Mouse (Mus musculus) heart, embryonic 13.5 days (tissue): ENCODE results near the gene Pcgf1. TPM values are rescaled to one million over a fixed set of nuclear protein-coding genes. Genes with fewer than 3 reads are reported as not detected.

Source experiments
- ATAC-seq: fragments of 200-750 bp; cut with Nextera tagmentation; 2 replicates; pipeline ENCODE4 v1.8.0; 2017; ENCODE audit warnings: moderate TSS enrichment; ENCODE audit not compliant: insufficient number of reproducible peaks, low FRiP score, low TSS enrichment; ENCODE audit errors: extremely low read depth
- H3K27ac ChIP-seq: fragments of 300-500 bp; sonication (generic); replicated peaks from 2 replicates; pipeline ENCODE4 v1.5.1; 2015; ENCODE audit warnings: moderate library complexity, mild to moderate bottlenecking, inconsistent platforms
- H3K27me3 ChIP-seq: fragments of 300-500 bp; sonication (generic); replicated peaks from 2 replicates; pipeline ENCODE4 v1.6.1; 2015; ENCODE audit warnings: mild to moderate bottlenecking, inconsistent platforms
- H3K36me3 ChIP-seq: fragments of 300-500 bp; sonication (generic); 2 replicates; pipeline ENCODE4 v1.6.1; 2015; ENCODE audit warnings: mild to moderate bottlenecking, inconsistent platforms
- H3K4me1 ChIP-seq: fragments of 300-500 bp; sonication (generic); 2 replicates; pipeline ENCODE4 v1.6.1; 2015; ENCODE audit warnings: inconsistent platforms
- H3K4me2 ChIP-seq: fragments of 300-500 bp; sonication (generic); 2 replicates; pipeline ENCODE4 v1.6.1; 2015; ENCODE audit warnings: inconsistent platforms, mild to moderate bottlenecking, moderate library complexity
- H3K4me3 ChIP-seq: fragments of 300-500 bp; sonication (generic); 2 replicates; pipeline ENCODE4 v1.5.1; 2015; ENCODE audit warnings: moderate library complexity, mild to moderate bottlenecking, inconsistent platforms
- H3K9ac ChIP-seq: fragments of 300-500 bp; sonication (generic); 2 replicates; pipeline ENCODE4 v1.6.1; 2015; ENCODE audit warnings: inconsistent platforms, mild to moderate bottlenecking, moderate library complexity
- H3K9me3 ChIP-seq: fragments of 300-500 bp; sonication (generic); 2 replicates; pipeline ENCODE4 v1.6.1; 2016; ENCODE audit warnings: inconsistent platforms
- WGBS: fragments of 180-500 bp; shearing (Covaris S2); methylation state at CpG from one replicate; pipeline ENCODE4 v1.1.7; 2015; ENCODE audit warnings: mixed read lengths; 5-methylcytosine and 5-hydroxymethylcytosine counted together
- polyA plus RNA-seq: library from polyadenylated mRNA; unstranded; fragments of >200 nt; fragmentation: Nextera tagmentation; extraction: Ambion mirVana; gene quantifications from 2 replicates; pipeline ENCODE4 v1.2.1, GENCODE M21; 2015

The Pcgf1 gene
- polyA plus RNA-seq, 1 experiment from 2014 or later: 14.8 TPM

DNA sequence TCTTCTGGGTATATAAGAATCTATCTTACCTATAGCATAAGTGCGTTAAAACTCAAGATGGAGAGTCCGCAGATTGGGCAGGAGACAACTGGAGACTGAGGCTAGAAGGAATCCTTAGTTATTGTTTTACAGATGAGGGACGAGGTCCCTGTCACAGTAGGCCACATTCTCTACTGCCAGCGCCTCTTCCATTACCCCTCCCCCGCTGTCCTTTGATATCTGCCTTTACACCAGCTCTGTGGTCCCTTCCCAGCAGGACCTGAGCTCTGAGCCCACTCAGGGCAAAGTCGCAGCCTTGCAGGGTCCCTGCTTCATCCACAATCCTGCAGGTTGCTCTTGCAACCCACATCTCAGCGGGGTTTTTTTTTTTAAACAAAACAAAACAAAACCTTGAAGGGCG is 9.4 kb upstream of the Pcgf1 start:
- Histone ChIP-seq H3K4me2 (peak overlapping the region; percentile 61), H3K9me3 (no peaks in the 10 kb centered on the region), H3K27ac (no peak overlapping the region), H3K9ac (no peak overlapping the region), H3K4me1 (peaks cover 28% of the 10 kb centered on the region), H3K4me3 (peak overlapping the region; percentile 43), H3K27me3 (peaks cover 100% of the 10 kb centered on the region), H3K36me3 (no peaks in the 10 kb centered on the region)
- no peak for ATAC-seq
- 7% methylated on average over 8 of the region's 8 CpGs for whole genome bisulfite sequencing

DNA sequence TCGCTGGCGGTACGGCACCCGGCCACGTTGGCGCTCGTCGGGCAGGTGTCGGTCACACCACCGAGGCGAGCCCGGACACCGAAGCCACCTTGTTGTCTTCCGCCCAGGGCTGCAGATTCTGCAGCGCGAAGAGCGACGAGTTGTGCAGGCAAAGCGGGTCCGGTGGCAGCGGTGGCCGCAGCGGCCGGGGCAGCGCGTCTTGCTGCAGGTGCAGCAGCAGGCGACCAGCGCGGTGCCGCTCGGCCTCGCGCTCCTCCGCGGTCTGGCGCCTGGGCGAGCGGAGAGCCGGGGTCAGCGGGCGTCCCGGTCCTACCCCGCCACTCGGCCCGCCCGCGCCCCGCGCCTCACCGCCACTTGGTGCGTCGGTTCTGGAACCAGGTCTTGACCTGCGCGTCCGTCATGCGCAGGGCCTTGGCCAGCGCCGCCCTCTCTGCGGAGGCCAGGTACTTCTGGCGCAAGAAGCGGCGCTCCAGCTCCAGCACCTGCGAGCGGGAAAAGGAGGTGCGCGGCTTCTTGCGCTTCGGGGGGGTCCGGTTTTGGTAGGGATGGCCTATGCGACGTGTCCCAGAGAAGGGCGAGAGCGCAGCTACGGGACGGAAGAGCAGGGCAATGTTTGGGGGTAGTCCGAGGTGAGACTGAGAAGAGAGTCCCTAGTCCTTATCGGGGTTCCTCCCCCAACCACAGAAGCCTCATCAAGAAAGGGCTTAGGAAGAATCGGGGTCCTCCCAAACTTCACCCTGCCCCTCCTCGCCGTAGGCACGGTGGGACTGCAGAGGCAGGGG is 8.8 kb upstream of the Pcgf1 start:
- Histone ChIP-seq H3K9ac (peak overlapping the region; percentile 40; the same call in 1 of the 2 replicates), H3K4me1 (peaks cover 28% of the 10 kb centered on the region), H3K9me3 (no peaks in the 10 kb centered on the region), H3K4me2 (peak overlapping the region; percentile 61), H3K27ac (no peak overlapping the region), H3K36me3 (no peaks in the 10 kb centered on the region), H3K27me3 (peaks cover 100% of the 10 kb centered on the region), H3K4me3 (peak overlapping the region; percentile 43)
- WGBS: under 1% methylated on average over 81 of the region's 81 CpGs
- no peak for ATAC-seq

- Histone ChIP-seq H3K27me3 (peaks cover 100% of the 10 kb centered on the region), H3K36me3 (no peaks in the 10 kb centered on the region), H3K4me2 (peak overlapping the region; percentile 61), H3K4me3 (peak overlapping the region; percentile 43), H3K9me3 (no peaks in the 10 kb centered on the region), H3K27ac (no peak overlapping the region), H3K4me1 (peaks cover 28% of the 10 kb centered on the region), H3K9ac (no peak overlapping the region)
- ATAC-seq: no peak
- WGBS: 3% methylated on average over 67 of the region's 69 CpGs
Observed at GRCm38 (mm10) chr6:83069488-83070246, 8.0 kb upstream of the Pcgf1 start.

- Histone ChIP-seq H3K4me1 (peaks cover 28% of the 10 kb centered on the region), H3K27ac (no peak within 1 kb of the TSS), H3K9me3 (no peaks in the 10 kb centered on the region), H3K27me3 (peaks cover 100% of the 10 kb centered on the region), H3K4me2 (peak within 1 kb of the TSS; percentile 61), H3K4me3 (peak within 1 kb of the TSS; percentile 43), H3K9ac (0 out of 2 replicates have a peak within 1 kb of the TSS, but pooled peaks have one; percentile 40), H3K36me3 (no peaks in the 10 kb centered on the region)
- 0% methylated on average over 10 of the region's 10 CpGs for WGBS
- no peak for ATAC-seq
Observed at GRCm38 (mm10) chr6:83070247-83070310, 7.6 kb upstream of the Pcgf1 start, which contains the start of gene Tlx2. Gene Tlx2, minus strand, starts transcription at chr6:83070293.

DNA sequence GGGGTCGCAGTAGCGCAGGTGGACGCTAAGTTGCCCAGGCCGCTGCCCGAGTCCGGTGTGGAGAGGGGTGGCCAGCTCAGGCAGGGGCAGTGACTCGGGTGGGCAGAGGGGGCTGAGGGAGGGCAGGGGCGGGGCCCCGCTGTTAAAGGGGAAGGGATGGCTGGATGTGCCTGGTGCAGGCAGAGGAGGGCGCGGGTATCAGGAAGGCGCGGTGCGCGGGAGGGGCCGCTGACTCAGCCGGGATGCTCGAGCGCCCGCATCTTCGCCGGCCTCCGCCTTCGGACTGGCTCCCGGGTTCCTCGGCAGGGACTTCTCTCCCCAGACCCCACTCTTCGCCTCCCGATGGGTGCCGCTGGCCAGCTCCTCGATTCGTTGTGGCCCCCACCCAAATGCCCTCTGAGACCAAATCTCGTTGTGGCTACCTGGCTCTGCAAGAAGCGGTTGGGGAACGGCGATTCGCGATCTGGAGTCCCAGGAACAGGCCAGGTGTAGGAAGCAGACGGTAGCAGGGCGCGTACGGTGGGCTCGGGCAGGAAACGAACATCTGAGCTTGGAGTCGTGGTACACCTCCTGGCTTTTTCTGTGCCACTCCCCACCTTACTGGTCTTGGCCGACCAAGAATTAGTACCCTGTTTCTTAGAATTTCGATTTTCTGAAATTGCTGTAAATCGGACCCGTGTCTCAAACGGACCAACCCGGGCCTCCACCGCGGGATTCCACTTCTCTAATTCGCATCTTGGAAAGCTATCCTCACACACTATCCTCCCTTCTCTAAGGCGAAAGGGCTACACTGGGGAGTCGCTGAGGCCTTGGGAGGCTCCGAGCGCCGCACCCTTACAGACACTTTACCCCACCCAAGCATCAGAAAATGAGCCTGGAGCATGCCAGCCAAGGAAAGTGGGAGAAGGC is 7.1 kb upstream of the Pcgf1 start:
- under 1% methylated on average over 55 of the region's 58 CpGs for WGBS
- Histone ChIP-seq H3K9ac (no peak overlapping the region), H3K4me2 (peak overlapping the region; percentile 47), H3K36me3 (no peaks in the 10 kb centered on the region), H3K27ac (no peak overlapping the region), H3K4me1 (peaks cover 28% of the 10 kb centered on the region), H3K27me3 (peaks cover 100% of the 10 kb centered on the region), H3K4me3 (peak overlapping the region; percentile 43), H3K9me3 (no peaks in the 10 kb centered on the region)
- ATAC-seq: no peak

DNA sequence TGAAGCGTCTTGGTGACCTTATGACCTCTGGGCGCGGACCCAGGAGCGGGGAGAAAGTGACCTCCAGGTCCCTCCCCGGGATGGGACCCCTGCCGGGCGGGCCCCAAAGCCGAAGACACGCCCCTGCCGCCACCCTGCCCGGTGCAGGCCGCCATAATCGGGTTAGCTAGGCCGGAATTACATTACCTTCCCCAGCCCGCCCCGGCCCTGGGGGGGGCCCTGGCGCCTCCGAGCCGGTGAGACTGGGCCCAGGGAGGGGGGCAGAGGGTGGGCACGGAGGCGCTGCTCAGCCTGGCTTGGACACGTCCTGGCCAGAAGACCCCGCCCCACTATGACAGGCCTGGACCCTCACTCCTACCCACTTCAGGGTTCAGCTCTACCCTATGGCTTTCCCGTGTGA is 6.4 kb upstream of the Pcgf1 start:
- Histone ChIP-seq H3K36me3 (no peaks in the 10 kb centered on the region), H3K27me3 (peaks cover 100% of the 10 kb centered on the region), H3K4me2 (peak overlapping the region; percentile 20; the same call in 1 of the 2 replicates), H3K4me3 (peak overlapping the region; percentile 43), H3K27ac (no peak overlapping the region), H3K4me1 (peaks cover 28% of the 10 kb centered on the region), H3K9me3 (no peaks in the 10 kb centered on the region), H3K9ac (no peak overlapping the region)
- WGBS: 4% methylated on average over 24 of the region's 24 CpGs
- ATAC-seq: no peak

DNA sequence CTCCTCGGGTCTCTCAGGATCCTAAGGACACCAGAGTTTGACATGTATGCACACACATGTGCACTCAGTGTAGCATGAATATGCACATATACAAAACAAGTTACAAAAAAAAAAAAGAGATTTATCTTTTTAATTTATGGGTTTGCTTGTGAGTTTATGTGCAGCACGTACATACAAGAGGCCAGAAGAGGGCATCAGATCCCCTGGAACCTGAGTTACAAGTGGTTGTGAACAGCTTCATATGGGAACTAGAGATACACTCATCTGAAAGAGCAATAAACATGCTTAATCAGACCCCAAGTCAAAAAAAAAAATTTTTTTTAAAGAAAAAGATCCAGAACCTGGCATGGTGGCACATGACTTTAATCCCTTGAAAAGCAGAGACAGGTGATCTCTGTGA is 2.7 kb upstream of the Pcgf1 start:
- WGBS: 12% methylated on average over 2 of the region's 2 CpGs
- H3K9ac ChIP-seq: no peak overlapping the region
- H3K9me3 ChIP-seq: no peaks in the 10 kb centered on the region
- H3K27ac ChIP-seq: no peak overlapping the region
- no peak for ATAC-seq
- H3K4me3 ChIP-seq: no peak overlapping the region
- H3K36me3 ChIP-seq: peaks cover 3% of the 10 kb centered on the region
- peaks cover 77% of the 10 kb centered on the region for H3K27me3 ChIP-seq
- H3K4me2 ChIP-seq: no peak overlapping the region
- H3K4me1 ChIP-seq: peaks cover 25% of the 10 kb centered on the region

DNA sequence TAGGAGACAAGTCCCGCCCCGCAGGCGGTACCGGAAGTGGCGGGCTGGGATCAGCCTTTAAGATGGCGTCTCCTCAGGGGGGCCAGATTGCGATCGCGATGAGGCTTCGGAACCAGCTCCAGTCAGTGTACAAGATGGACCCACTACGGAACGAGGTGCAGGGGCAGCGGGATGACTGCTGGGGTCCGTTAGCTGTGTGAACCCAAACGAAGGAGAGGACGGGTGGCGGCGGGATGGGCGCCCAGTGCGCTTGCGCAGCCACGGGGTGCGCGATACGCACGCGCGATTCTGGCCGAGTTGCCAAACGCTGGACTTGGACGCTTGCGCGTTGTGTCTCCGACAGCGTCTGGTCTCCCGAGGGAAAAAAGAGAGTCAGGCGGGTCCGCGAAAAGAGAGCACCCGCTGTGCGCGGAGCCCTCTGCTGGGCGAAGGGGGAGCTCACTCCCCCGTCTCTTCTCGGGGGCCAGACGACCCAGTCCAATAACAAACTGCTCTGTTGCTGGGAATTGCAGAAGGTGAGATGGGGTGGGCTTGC is 722 bp downstream of the Pcgf1 start:
- peak overlapping the region; percentile 72 for H3K27ac ChIP-seq
- peak overlapping the region; percentile 100 for H3K4me2 ChIP-seq
- WGBS: 0% methylated on average over 46 of the region's 46 CpGs
- peak overlapping the region; percentile 80 for H3K4me3 ChIP-seq
- H3K4me1 ChIP-seq: peaks cover 14% of the 10 kb centered on the region
- peak overlapping the region; percentile 92 for H3K9ac ChIP-seq
- H3K36me3 ChIP-seq: peaks cover 29% of the 10 kb centered on the region
- peaks cover 61% of the 10 kb centered on the region for H3K27me3 ChIP-seq
- ATAC-seq: peak; percentile 84
- H3K9me3 ChIP-seq: no peaks in the 10 kb centered on the region

- Histone ChIP-seq H3K4me3 (no peak overlapping the region), H3K27ac (no peak overlapping the region), H3K9me3 (no peaks in the 10 kb centered on the region), H3K4me1 (peaks cover 14% of the 10 kb centered on the region), H3K36me3 (peaks cover 29% of the 10 kb centered on the region), H3K9ac (no peak overlapping the region), H3K4me2 (no peak overlapping the region), H3K27me3 (peaks cover 61% of the 10 kb centered on the region)
- no peak for ATAC-seq
- 91% methylated on average over 5 of the region's 5 CpGs for WGBS
Observed at GRCm38 (mm10) chr6:83080210-83080609, 2.5 kb downstream of the Pcgf1 start.

DNA sequence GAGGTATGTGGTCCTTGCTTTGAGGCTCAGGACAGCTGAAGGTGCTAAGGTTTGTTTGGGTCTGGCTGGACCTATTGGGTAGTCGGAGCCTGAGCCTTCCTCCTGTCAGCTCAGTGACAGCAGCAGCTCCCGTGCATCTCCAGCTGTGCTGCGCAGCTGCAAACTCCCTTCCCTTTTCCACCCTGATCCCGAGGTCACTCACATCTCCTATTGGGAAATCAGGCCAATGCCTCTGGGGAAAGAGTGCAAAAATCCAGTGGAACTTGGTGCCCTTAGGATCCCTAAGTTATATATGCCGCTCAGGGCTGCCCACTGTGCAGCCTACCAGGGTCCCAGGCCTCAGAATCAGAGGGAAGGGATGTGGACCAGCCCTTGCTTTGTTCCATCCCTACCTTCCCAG is 5.8 kb downstream of the Pcgf1 start:
- Histone ChIP-seq H3K9me3 (no peaks in the 10 kb centered on the region), H3K36me3 (peaks cover 29% of the 10 kb centered on the region), H3K27ac (no peak overlapping the region), H3K27me3 (peaks cover 69% of the 10 kb centered on the region), H3K4me3 (no peak overlapping the region), H3K9ac (no peak overlapping the region), H3K4me2 (no peak overlapping the region), H3K4me1 (peaks cover 31% of the 10 kb centered on the region)
- WGBS: 15% methylated on average over 5 of the region's 5 CpGs
- ATAC-seq: no peak

- no peak overlapping the region for H3K4me3 ChIP-seq
- 10% methylated on average over 6 of the region's 6 CpGs for WGBS
- ATAC-seq: no peak
- no peak overlapping the region for H3K4me2 ChIP-seq
- H3K36me3 ChIP-seq: peaks cover 29% of the 10 kb centered on the region
- no peaks in the 10 kb centered on the region for H3K9me3 ChIP-seq
- no peak overlapping the region for H3K9ac ChIP-seq
- H3K4me1 ChIP-seq: peaks cover 22% of the 10 kb centered on the region
- no peak overlapping the region for H3K27ac ChIP-seq
- H3K27me3 ChIP-seq: peaks cover 79% of the 10 kb centered on the region
Observed at GRCm38 (mm10) chr6:83084477-83084876, 6.8 kb downstream of the Pcgf1 start.
